Mouse (Mus musculus): ENCODE results near the gene Trim17. TPM values are rescaled to one million over a fixed set of nuclear protein-coding genes. Genes with fewer than 3 reads are reported as not detected.

Trim17 gene
- polyA plus RNA-seq, 1 experiment, result 7.4 TPM

GRCm38 (mm10) chr11:58964216-58964615 is 9.7 kb downstream of the Trim17 start:
- Histone ChIP-seq H3K4me1 (ENCODE audit: control insufficient read depth, insufficient read depth, low read length) (peaks cover 3% of the 10 kb centered on the region; the same call in 1 of the 2 replicates), H3K4me3 (ENCODE audit: insufficient read depth, low read length) (no peak overlapping the region), H3K27ac (ENCODE audit: insufficient read depth, low read length) (no peak overlapping the region)
- TF ChIP-seq CTCF (IDR thresholded peaks at IDR 0.05; ENCODE audit: extremely low read depth, insufficient read depth, low read length) (no peak), POLR2A (IDR thresholded peaks at IDR 0.05; ENCODE audit: extremely low read depth, insufficient read depth, low read length) (no peak)

GRCm38 (mm10) chr11:58965001-58965760 is 10.7 kb downstream of the Trim17 start:
- Histone ChIP-seq H3K4me3 (ENCODE audit: insufficient read depth, low read length) (no peak overlapping the region), H3K27ac (ENCODE audit: insufficient read depth, low read length) (no peak overlapping the region), H3K4me1 (ENCODE audit: control insufficient read depth, insufficient read depth, low read length) (no peaks in the 10 kb centered on the region)
- TF ChIP-seq CTCF (IDR thresholded peaks at IDR 0.05; ENCODE audit: extremely low read depth, insufficient read depth, low read length) (no peak), POLR2A (IDR thresholded peaks at IDR 0.05; ENCODE audit: extremely low read depth, insufficient read depth, low read length) (no peak)

DNA sequence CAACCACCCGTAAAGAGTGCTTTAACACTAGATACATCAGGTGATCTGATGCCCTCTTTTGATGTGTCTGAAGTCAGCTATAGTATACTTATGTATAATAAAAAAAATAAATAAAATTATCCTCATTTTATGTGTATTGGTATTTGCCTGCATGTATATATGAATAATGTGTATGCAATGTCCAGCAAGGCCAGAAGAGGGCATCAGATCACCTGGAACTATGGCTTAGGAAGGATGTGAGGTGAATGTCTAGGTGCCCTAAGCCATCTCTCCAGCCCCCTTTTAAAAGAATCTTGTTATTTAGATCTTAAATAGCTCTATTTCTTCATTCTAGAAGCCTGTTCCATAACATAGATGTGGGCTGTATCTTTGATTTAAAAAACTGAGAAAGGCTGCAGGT is 12.9 kb downstream of the Trim17 start:
- Histone ChIP-seq H3K27ac (ENCODE audit: insufficient read depth, low read length) (no peak overlapping the region), H3K4me1 (ENCODE audit: control insufficient read depth, insufficient read depth, low read length) (no peaks in the 10 kb centered on the region), H3K4me3 (ENCODE audit: insufficient read depth, low read length) (no peak overlapping the region)
- peak; percentile 44; the same call in 1 of the 2 replicates for TF ChIP-seq CTCF (IDR thresholded peaks at IDR 0.05; ENCODE audit: extremely low read depth, insufficient read depth, low read length)
- TF ChIP-seq POLR2A (IDR thresholded peaks at IDR 0.05; ENCODE audit: extremely low read depth, insufficient read depth, low read length), result no peak

- Histone ChIP-seq H3K4me3 (ENCODE audit: insufficient read depth, low read length) (no peak overlapping the region), H3K27ac (ENCODE audit: insufficient read depth, low read length) (no peak overlapping the region), H3K4me1 (ENCODE audit: control insufficient read depth, insufficient read depth, low read length) (no peaks in the 10 kb centered on the region)
- no peak for TF ChIP-seq CTCF (IDR thresholded peaks at IDR 0.05; ENCODE audit: extremely low read depth, insufficient read depth, low read length)
- TF ChIP-seq POLR2A (IDR thresholded peaks at IDR 0.05; ENCODE audit: extremely low read depth, insufficient read depth, low read length), result no peak
These were observed 14.1 kb downstream of the Trim17 start for GRCm38 (mm10) chr11:58968551-58968950.

GRCm38 (mm10) chr11:58969027-58969426 is 14.5 kb downstream of the Trim17 start:
- TF ChIP-seq CTCF (IDR thresholded peaks at IDR 0.05; ENCODE audit: extremely low read depth, insufficient read depth, low read length) (no peak), POLR2A (IDR thresholded peaks at IDR 0.05; ENCODE audit: extremely low read depth, insufficient read depth, low read length) (no peak)
- Histone ChIP-seq H3K4me1 (ENCODE audit: control insufficient read depth, insufficient read depth, low read length) (no peaks in the 10 kb centered on the region), H3K27ac (ENCODE audit: insufficient read depth, low read length) (no peak overlapping the region), H3K4me3 (ENCODE audit: insufficient read depth, low read length) (no peak overlapping the region)

DNA sequence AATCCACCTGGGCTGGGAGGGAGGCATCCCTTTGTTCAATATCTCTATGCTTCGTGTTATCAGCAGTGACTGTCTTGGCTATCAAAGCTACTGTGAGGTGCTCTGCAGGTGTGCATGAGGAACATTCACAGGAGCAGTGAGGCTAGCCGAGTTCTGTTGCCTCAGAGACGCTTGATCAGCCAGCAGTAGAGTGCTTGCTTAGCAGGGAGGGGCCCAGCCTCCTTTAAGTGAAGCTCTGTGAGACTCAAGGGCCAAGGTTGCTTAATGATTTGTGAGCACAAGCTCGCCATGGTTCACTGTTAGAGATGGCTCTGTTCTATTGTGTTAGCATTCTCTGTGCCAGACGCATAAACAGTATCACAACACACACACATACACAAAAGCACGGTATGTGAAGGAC is 15.2 kb downstream of the Trim17 start:
- Histone ChIP-seq H3K4me1 (ENCODE audit: control insufficient read depth, insufficient read depth, low read length) (no peaks in the 10 kb centered on the region), H3K4me3 (ENCODE audit: insufficient read depth, low read length) (no peak overlapping the region), H3K27ac (ENCODE audit: insufficient read depth, low read length) (no peak overlapping the region)
- TF ChIP-seq POLR2A (IDR thresholded peaks at IDR 0.05; ENCODE audit: extremely low read depth, insufficient read depth, low read length), result no peak
- no peak for TF ChIP-seq CTCF (IDR thresholded peaks at IDR 0.05; ENCODE audit: extremely low read depth, insufficient read depth, low read length)

GRCm38 (mm10) chr11:58970831-58971530 is 16.5 kb downstream of the Trim17 start:
- Histone ChIP-seq H3K4me3 (ENCODE audit: insufficient read depth, low read length) (no peak overlapping the region), H3K27ac (ENCODE audit: insufficient read depth, low read length) (no peak overlapping the region), H3K4me1 (ENCODE audit: control insufficient read depth, insufficient read depth, low read length) (no peaks in the 10 kb centered on the region)
- TF ChIP-seq POLR2A (IDR thresholded peaks at IDR 0.05; ENCODE audit: extremely low read depth, insufficient read depth, low read length) (no peak), CTCF (IDR thresholded peaks at IDR 0.05; ENCODE audit: extremely low read depth, insufficient read depth, low read length) (no peak)

- no peaks in the 10 kb centered on the region for H3K4me1 ChIP-seq (ENCODE audit: control insufficient read depth, insufficient read depth, low read length)
- TF ChIP-seq POLR2A (IDR thresholded peaks at IDR 0.05; ENCODE audit: extremely low read depth, insufficient read depth, low read length) (no peak), CTCF (IDR thresholded peaks at IDR 0.05; ENCODE audit: extremely low read depth, insufficient read depth, low read length) (no peak)
- H3K4me3 ChIP-seq (ENCODE audit: insufficient read depth, low read length), result no peak overlapping the region
- no peak overlapping the region for H3K27ac ChIP-seq (ENCODE audit: insufficient read depth, low read length)
These were observed 17.3 kb downstream of the Trim17 start for GRCm38 (mm10) chr11:58971796-58972195.

DNA sequence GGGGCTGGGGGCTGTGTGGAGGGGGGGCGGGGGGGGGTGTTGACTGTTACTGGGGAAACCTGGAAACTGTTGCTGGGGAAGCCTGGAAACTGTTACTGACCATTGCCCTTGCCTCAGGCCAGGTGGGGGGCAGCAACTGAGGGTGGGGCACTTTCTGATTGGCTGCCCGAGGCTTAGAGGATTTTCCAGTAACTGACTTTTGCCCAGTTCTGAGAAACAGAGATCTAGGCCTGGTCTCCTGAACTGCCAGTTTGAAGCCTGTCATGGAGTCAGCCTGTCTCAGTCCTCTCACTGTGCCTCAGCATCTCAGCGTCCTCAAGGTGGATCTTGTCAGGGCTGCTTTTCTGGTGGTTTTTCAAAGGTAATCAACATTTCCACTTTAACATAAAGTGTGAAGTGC is 19.9 kb downstream of the Trim17 start:
- Histone ChIP-seq H3K4me1 (ENCODE audit: control insufficient read depth, insufficient read depth, low read length) (0 out of 2 replicates have a peak, but pooled peaks cover 2% of the 10 kb centered on the region), H3K27ac (ENCODE audit: insufficient read depth, low read length) (no peak overlapping the region), H3K4me3 (ENCODE audit: insufficient read depth, low read length) (no peak overlapping the region)
- TF ChIP-seq POLR2A (IDR thresholded peaks at IDR 0.05; ENCODE audit: extremely low read depth, insufficient read depth, low read length), result no peak
- TF ChIP-seq CTCF (IDR thresholded peaks at IDR 0.05; ENCODE audit: extremely low read depth, insufficient read depth, low read length), result no peak

GRCm38 (mm10) chr11:58977150-58977549 is 22.7 kb downstream of the Trim17 start:
- Histone ChIP-seq H3K4me3 (ENCODE audit: insufficient read depth, low read length) (peak overlapping the region; percentile 80), H3K4me1 (ENCODE audit: control insufficient read depth, insufficient read depth, low read length) (peaks cover 6% of the 10 kb centered on the region; the same call in 1 of the 2 replicates), H3K27ac (ENCODE audit: insufficient read depth, low read length) (no peak overlapping the region)
- TF ChIP-seq POLR2A (IDR thresholded peaks at IDR 0.05; ENCODE audit: extremely low read depth, insufficient read depth, low read length) (no peak), CTCF (IDR thresholded peaks at IDR 0.05; ENCODE audit: extremely low read depth, insufficient read depth, low read length) (no peak)
